Mouse (Mus musculus) R1 (cell line): ENCODE data around the gene Otof.

Experiments
- DNase-seq: peaks from one replicate; pipeline ENCODE4 v3.0.0-alpha.2; 2018; ENCODE audit warnings: low read depth, low spot score

Gene Otof

DNA sequence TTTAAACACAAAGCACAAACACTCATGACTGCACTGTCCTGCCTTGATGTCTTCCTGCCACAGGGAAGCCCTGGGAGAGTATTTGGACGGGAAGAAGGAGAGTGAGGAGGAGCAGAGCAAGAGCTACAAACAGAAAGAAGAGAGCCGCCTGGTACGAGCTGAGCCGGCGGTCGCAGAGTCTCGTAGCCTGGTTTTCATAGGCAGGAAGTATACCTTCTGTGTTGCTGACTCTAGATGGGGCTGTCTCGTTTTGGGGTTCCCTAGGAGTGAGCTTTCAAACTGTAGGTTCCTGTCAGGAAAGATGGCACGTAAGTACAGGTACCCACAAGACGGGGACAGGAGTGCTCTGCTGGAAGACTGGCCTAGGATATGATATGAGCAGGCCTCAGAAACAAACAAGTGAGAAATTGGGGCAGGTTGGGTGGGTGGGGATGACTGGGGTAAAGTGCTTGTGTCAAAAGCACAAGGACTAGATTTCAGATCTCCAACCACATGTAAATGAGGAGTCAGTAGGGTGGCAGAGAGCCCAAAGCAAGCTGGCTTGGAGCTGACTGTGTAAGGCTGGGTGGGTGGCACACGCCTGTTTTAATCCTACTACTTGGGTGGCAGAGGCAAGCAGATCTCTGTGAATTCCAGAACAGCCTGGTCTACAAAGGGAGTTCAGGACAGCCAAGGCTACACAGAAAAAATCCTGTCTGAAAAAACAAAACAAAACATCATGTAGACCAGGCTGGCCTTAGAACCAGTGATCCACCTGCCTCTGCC is 119.9 kb downstream of the Otof start:
- no peak for DNase-seq

DNA sequence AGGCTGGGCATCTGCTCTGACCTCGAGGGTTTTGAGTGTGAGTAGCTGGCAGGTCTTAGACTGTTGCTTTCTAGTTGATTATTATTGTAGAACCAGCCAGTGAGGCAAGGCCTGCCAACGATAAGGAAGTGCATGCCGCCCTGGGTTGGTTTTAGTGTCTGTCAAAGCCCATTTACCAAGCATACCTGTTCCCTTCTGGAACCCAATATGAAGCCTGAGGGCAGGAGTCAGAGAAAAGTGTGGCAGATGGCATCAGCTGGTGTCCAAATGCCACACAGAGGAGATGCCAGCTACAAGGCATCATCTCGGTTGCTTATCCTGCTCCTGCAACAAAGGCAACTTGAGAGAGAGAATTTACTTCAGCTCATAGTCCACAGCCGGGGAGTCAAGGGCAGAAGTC is 120.9 kb downstream of the Otof start:
- no peak for DNase-seq
